Mouse (Mus musculus): ENCODE data around the gene Pnma3. TPM values are rescaled to one million over a fixed set of nuclear protein-coding genes. Genes with fewer than 3 reads are reported as not detected.
"Not testable (repeated sequence)": the region's sequence is repeated elsewhere in the genome, so short reads cannot be mapped to it uniquely, and the experiment has no call there.

The Pnma3 gene
- polyA plus RNA-seq (2016; fragmentation: Nextera tagmentation; extraction: Ambion mirVana), result 1.1 TPM in 2 replicates

DNA sequence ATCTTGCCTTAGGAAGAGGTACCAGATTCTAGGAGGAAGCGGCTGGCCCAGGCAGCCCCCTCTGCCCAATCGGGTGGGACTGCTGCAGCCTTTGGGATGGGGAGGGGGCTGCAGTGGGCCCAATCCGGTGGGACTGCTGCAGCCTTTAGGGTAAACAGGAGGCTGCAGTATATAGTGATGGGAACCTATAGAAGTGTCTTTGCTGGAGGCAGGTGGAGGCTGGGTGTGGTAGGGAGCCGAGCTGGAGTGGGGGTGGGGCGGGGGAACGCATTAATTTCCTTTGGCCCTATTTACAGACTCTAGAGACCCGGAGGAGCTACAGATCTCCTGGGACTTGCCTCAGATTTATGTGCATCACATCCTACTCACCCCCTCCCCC is at the start of gene Pnma3:
Pnma3 (plus strand) TSS at position 373 of the 379 bp plus-strand sequence.
- ATAC-seq (ENCODE audit: low FRiP score), result no peak; the same call in 1 of the 2 replicates
- Histone ChIP-seq H3K4me3 (peak within 1 kb of the TSS; percentile 31), H3K27me3 (0 out of 2 replicates have a peak, but pooled peaks cover 6% of the 10 kb centered on the region), H3K4me2 (replicated peaks) (peak within 1 kb of the TSS; percentile 57), H3K27ac (no peak within 1 kb of the TSS), H3K36me3 (no peaks in the 10 kb centered on the region), H3K9me3 (replicated peaks) (no peaks in the 10 kb centered on the region), H3K4me1 (0 out of 2 replicates have a peak, but pooled peaks cover 5% of the 10 kb centered on the region), H3K9ac (peak within 1 kb of the TSS; percentile 51)
- 47% methylated on average over 6 of the region's 7 CpGs for WGBS

DNA sequence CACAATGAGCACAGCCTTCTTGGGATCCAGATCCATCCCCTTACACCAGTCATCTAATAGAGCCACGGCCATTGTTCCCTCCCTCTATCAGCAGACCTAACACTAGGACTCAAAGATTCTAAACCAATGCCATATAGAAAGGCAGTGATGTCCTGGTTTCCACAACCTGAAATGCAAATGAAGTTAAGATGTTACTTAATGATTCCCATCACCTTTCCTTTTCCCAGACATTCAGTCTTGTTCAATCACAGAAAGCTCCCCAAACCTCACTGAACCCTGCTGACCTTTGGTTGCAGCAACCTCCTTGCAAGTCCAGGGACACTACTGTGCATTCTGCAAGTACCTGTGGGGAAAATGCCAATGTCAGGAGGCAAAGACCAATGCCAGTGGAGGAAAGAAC is 27.6 kb upstream of the Pnma3 start, which contains the start of gene Pnma5:
Pnma5 (minus strand) TSS at position 101 of the 400 bp plus-strand sequence.
- no peak for ATAC-seq (ENCODE audit: low FRiP score)
- Histone ChIP-seq H3K36me3 (no peaks in the 10 kb centered on the region), H3K27ac (no peak within 1 kb of the TSS), H3K9ac (no peak within 1 kb of the TSS), H3K4me2 (replicated peaks) (no peak within 1 kb of the TSS), H3K4me3 (no peak within 1 kb of the TSS), H3K4me1 (no peaks in the 10 kb centered on the region), H3K27me3 (no peaks in the 10 kb centered on the region), H3K9me3 (replicated peaks) (no peaks in the 10 kb centered on the region)
- WGBS, result 86% methylated on average over 1 of the region's 1 CpGs

GRCm38 (mm10) chrX:73038831-73039230 is 25.8 kb upstream of the Pnma3 start:
- Histone ChIP-seq H3K27me3 (no peaks in the 10 kb centered on the region), H3K36me3 (no peaks in the 10 kb centered on the region), H3K4me1 (no peaks in the 10 kb centered on the region), H3K4me3 (no peak overlapping the region), H3K9me3 (replicated peaks) (no peaks in the 10 kb centered on the region), H3K27ac (no peak overlapping the region), H3K9ac (no peak overlapping the region), H3K4me2 (replicated peaks) (no peak overlapping the region)
- WGBS, result 85% methylated on average over 8 of the region's 8 CpGs
- no peak for ATAC-seq (ENCODE audit: low FRiP score)

GRCm38 (mm10) chrX:73039666-73040065 is 24.9 kb upstream of the Pnma3 start:
- Histone ChIP-seq H3K27me3 (no peaks in the 10 kb centered on the region), H3K9ac (no peak overlapping the region), H3K4me2 (replicated peaks) (no peak overlapping the region), H3K4me3 (no peak overlapping the region), H3K36me3 (no peaks in the 10 kb centered on the region), H3K4me1 (no peaks in the 10 kb centered on the region), H3K27ac (no peak overlapping the region), H3K9me3 (replicated peaks) (no peaks in the 10 kb centered on the region)
- WGBS, result 82% methylated on average over 12 of the region's 12 CpGs
- ATAC-seq (ENCODE audit: low FRiP score), result no peak

DNA sequence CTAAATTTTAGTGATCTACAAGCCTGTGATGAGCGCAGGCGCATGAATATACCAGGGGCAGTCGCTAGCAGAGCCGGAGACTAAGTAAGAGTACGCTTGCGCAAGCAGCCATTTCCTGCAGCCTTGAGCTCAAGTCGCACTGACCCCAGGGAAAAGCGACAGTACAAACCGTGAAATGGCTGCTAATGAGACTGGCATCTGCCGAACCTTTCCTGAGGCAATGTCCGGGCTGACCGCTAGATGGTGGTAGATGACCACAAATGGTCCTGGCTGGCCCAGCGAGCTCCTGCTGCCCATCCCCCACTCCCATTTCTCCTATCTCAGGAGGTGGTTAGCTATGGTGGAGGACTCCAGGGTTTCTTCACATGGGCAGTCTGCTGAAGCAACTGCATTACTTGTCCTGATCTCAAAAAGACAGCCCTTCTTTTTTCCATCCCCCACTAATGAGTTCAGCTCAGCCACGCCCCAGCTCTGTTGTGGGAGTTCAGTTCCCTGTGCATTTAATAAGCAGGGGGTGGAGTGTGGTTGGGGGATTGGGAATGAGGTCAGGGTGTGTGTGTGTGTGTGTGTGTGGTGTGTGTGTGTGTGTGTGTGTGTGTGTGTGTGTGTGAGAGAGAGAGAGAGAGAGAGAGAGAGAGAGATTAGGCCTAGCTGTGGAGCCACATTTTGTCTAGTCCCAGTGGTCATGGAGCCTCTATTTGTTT is 10.6 kb upstream of the Pnma3 start:
- Histone ChIP-seq H3K4me1 (no peaks in the 10 kb centered on the region), H3K9me3 (replicated peaks) (no peaks in the 10 kb centered on the region), H3K27ac (no peak overlapping the region), H3K4me2 (replicated peaks) (peak overlapping the region; percentile 34), H3K4me3 (no peak overlapping the region), H3K36me3 (no peaks in the 10 kb centered on the region), H3K9ac (no peak overlapping the region), H3K27me3 (no peaks in the 10 kb centered on the region)
- WGBS, result 13% methylated on average over 14 of the region's 14 CpGs
- peak; percentile 98 for ATAC-seq (ENCODE audit: low FRiP score)

DNA sequence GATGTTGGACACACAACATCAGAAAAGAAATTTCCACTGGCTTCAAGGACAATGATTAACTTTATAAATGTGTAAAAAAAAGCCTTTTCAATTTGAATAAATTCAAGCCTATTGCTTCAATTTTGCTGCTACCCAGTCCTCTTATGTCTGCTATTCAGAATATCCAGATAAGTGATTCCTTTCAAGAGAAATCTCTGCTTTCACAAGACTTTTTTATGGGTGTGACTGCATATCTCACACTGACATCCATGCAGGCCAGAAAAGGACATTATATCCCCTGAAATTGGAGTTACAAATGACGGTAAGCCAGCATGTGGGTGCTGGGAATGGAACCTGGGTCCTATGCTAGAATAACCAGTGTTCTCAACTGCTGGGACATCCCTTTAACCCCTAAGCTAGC is 3.1 kb upstream of the Pnma3 start:
- no peak overlapping the region for H3K4me3 ChIP-seq
- 91% methylated on average over 1 of the region's 1 CpGs for WGBS
- ATAC-seq (ENCODE audit: low FRiP score), result no peak

DNA sequence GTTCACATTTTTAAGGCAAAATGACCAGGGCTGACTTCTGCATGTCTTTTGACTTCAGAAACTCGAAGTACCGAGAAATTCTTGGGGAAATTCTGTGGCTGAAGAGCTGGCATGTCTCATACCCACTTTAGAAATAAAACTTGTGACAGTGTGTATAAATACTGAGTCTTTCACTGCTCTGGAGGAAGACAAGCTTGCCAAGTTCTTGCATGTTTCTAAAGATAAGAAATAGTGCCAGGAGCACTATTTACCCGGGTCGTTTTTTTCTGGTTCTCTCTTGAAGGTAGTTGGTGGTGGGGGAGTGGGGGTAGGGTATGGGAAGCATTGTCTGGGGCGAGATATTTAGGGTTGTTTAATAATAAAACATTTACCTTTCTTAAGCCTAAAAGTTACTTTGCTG is 2.3 kb upstream of the Pnma3 start:
- H3K9me3 ChIP-seq (replicated peaks), result no peaks in the 10 kb centered on the region
- H3K4me3 ChIP-seq, result no peak overlapping the region
- ATAC-seq (ENCODE audit: low FRiP score), result no peak
- no peak overlapping the region for H3K4me2 ChIP-seq (replicated peaks)
- H3K4me1 ChIP-seq, result 0 out of 2 replicates have a peak, but pooled peaks cover 5% of the 10 kb centered on the region
- no peaks in the 10 kb centered on the region for H3K36me3 ChIP-seq
- H3K9ac ChIP-seq, result no peak overlapping the region
- no peak overlapping the region for H3K27ac ChIP-seq
- WGBS, result 62% methylated on average over 5 of the region's 5 CpGs
- 0 out of 2 replicates have a peak, but pooled peaks cover 6% of the 10 kb centered on the region for H3K27me3 ChIP-seq

More for the DNA sequence above, 3.1 kb upstream of the Pnma3 start:
- 0 out of 2 replicates have a peak, but pooled peaks cover 5% of the 10 kb centered on the region for H3K4me1 ChIP-seq
- 0 out of 2 replicates have a peak, but pooled peaks cover 6% of the 10 kb centered on the region for H3K27me3 ChIP-seq
- no peak overlapping the region for H3K4me2 ChIP-seq (replicated peaks)
- H3K9ac ChIP-seq, result no peak overlapping the region
- H3K9me3 ChIP-seq (replicated peaks), result no peaks in the 10 kb centered on the region
- H3K36me3 ChIP-seq, result no peaks in the 10 kb centered on the region
- H3K27ac ChIP-seq, result no peak overlapping the region

DNA sequence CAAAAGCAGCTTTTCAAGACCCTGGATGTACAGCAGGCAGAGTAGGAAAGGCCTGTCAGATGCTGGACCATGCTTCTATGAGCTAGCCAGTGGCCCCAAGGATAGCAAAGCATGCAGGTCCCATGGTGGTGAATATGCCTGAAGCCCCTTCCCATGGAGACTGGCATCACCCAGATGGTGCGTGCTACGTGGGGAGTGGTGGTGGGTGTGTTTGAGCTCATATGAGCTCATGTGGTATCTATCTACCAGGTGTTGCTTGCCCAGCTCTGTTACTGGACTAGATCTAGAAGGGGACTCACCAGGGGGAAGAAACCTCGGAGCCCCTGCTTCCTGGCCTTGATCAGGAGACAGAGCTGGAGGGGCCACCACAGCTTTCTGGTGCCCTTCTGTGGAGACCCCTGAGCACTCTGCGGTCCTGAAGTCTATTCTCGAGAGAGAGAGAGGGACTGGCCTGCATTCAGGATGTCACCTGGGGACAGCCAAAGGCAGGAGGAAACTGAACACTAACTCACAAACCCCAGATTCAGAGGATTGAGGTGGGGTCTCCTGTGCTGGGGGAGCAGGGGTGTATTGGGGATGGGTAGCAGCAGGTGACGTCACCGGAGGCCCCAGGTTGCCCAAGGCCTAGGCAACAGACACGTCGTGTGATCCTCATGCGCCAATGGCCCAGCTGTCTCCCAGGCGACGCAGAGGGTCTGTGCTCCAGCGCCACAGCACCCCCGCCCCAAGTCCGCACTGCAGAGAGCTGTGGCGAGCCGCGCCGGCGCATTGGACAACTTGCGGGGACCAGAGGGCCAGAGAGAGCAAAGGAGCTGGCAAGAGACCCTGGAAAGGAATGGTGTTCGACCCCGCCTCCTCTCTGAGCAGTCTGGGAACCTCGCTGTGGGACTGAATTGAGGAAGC is 824 bp upstream of the Pnma3 start:
- H3K27ac ChIP-seq, result no peak overlapping the region
- H3K4me3 ChIP-seq, result peak overlapping the region; percentile 31
- 0 out of 2 replicates have a peak, but pooled peaks cover 5% of the 10 kb centered on the region for H3K4me1 ChIP-seq
- H3K36me3 ChIP-seq, result no peaks in the 10 kb centered on the region
- 0 out of 2 replicates have a peak, but pooled peaks cover 6% of the 10 kb centered on the region for H3K27me3 ChIP-seq
- 32% methylated on average over 24 of the region's 24 CpGs for WGBS
- H3K4me2 ChIP-seq (replicated peaks), result peak overlapping the region; percentile 57
- H3K9me3 ChIP-seq (replicated peaks), result no peaks in the 10 kb centered on the region
- peak overlapping the region; percentile 51 for H3K9ac ChIP-seq
- peak; percentile 86 for ATAC-seq (ENCODE audit: low FRiP score)

DNA sequence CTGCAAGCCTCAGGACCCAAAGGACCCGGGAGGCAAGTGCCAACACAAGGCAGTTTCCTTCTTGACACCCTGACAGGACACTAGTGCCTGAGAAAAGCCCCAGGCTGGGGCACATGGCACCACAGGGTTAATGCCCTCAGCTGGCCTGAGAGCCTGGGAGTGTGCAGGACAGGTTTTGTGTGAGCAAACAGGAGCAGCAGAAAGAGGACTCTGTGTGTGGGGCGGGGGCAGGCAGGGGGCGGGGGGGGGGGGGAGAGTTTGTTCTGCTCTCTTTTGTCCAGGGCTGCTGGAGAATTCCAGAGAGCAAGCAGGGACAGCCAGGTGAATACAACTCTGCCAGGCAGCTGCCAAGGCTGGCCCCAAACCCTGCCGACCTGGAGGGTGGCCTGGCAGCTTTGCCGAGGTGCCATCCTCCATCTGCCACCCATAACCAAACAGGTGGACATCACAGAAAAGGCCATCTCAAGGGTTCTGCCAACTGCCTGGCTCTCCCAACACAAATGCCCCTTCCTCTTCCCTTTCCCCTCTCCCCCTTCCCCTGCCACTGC is 2.3 kb downstream of the Pnma3 start:
- not testable (repeated sequence) for H3K27me3 ChIP-seq; H3K9me3 ChIP-seq (replicated peaks); H3K4me3 ChIP-seq; H3K36me3 ChIP-seq; H3K27ac ChIP-seq; H3K4me1 ChIP-seq; ATAC-seq (ENCODE audit: low FRiP score); H3K9ac ChIP-seq; H3K4me2 ChIP-seq (replicated peaks)
- 50% methylated on average over 1 of the region's 5 CpGs for WGBS

DNA sequence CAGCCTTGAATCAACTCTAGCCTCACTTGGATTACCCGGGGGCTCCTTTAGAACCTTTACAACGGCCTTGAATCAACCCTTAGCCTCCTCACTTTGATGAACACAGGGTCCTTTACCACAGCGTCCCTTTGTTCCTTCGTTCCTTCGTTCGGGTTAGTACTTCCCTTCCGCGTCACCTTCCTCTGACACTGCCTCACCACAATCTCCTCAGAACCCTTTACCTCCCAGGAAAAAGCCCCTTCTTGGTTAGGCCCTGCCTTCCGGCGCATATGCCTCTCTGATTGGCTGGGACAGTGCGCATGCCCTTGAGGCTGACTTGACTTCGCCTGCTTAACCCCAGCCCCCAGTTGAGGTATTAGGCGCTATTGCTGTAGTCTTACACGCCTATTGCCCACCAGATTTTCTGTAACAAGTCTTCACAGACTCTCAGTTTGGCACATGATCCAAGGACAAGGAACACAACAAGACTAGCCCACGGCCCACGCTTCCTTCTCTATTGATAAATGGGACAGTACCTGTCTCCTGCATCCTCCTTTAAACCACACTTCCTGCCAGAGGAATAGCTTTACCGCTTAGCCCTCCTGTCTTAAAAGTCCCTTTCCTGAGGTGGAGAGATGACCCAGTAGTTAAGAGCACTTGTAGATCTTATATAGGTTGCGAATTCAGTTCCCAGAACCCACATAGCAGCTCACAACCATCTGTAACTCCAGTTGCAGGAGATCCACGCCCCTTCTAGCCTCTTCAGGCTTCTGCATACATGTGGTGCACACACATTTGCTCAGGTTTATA is 17.9 kb downstream of the Pnma3 start, which contains the start of gene Xlr4a:
Xlr4a (minus strand) TSS at position 212 of the 789 bp plus-strand sequence.
- not testable (repeated sequence) for H3K4me2 ChIP-seq (replicated peaks); H3K36me3 ChIP-seq
- 85% methylated on average over 19 of the region's 19 CpGs for WGBS

GRCm38 (mm10) chrX:73096941-73097508 is 32.4 kb downstream of the Pnma3 start, which contains the start of gene Xlr3a:
Gene Xlr3a (minus strand): TSS chrX:73097095.
- H3K4me3 ChIP-seq; H3K4me2 ChIP-seq (replicated peaks); H3K9ac ChIP-seq; ATAC-seq (ENCODE audit: low FRiP score); H3K27ac ChIP-seq; H3K4me1 ChIP-seq; H3K9me3 ChIP-seq (replicated peaks); H3K27me3 ChIP-seq; H3K36me3 ChIP-seq: not testable (repeated sequence)
- WGBS, result 77% methylated on average over 13 of the region's 13 CpGs

More for the DNA sequence above, 17.9 kb downstream of the Pnma3 start, which contains the start of gene Xlr4a:
- H3K4me1 ChIP-seq; H3K27ac ChIP-seq; H3K9me3 ChIP-seq (replicated peaks); H3K4me3 ChIP-seq; H3K27me3 ChIP-seq; ATAC-seq (ENCODE audit: low FRiP score); H3K9ac ChIP-seq: not testable (repeated sequence)

Measured in hindbrain, embryonic 12.5 days (tissue).